Comparison of ENCODE assay signal across 13 mouse cellular contexts in genomic region chr5:76747851-76748250, GRCm38 (mm10).
DNase-seq lines count a peak whose midpoint lies in the region; ATAC-seq and TF ChIP-seq lines count a peak whose summit lies in the region.
"Had no signal": no experiment of that assay in that cellular context is flagged by ENCODE, and none has a peak within 500 bp of the region (broad histone marks: within the 10 kb centered on the region; RNA-seq: fewer than 3 reads in every experiment).

No protein-coding gene starts in this region.

- no peaks in the 10 kb centered on the region for H3K27me3 ChIP-seq in liver, embryonic 11.5 days (replicated peaks; ENCODE audit: control insufficient read depth, insufficient read depth, low read length)
- no peaks in the 10 kb centered on the region for H3K27me3 ChIP-seq in embryonic facial prominence, embryonic 10.5 days (replicated peaks; ENCODE audit: low read depth, poor library complexity, severe bottlenecking)
- no peaks in the 10 kb centered on the region for H3K27me3 ChIP-seq in hindbrain, embryonic 15.5 days
- H3K27me3 ChIP-seq in neural tube, embryonic 15.5 days (replicated peaks) = no peaks in the 10 kb centered on the region
- H3K27me3 ChIP-seq in thymus, adult 2 months (ENCODE audit: control insufficient read depth, insufficient read depth, low read length) = no peaks in the 10 kb centered on the region
- H3K27me3 ChIP-seq: CH12.LX; embryonic facial prominence, embryonic 13.5 days; lung, embryonic 15.5 days had no signal

- no peak overlapping the region for H3K4me2 ChIP-seq in liver, embryonic 11.5 days
- H3K4me2 ChIP-seq in hindbrain, embryonic 15.5 days = no peak overlapping the region
- peak overlapping the region; percentile 19; the same call in 1 of the 2 replicates for H3K4me2 ChIP-seq in neural tube, embryonic 15.5 days
- H3K4me2 ChIP-seq: embryonic facial prominence, embryonic 13.5 days; lung, embryonic 15.5 days had no signal

- WGBS in liver, embryonic 11.5 days = 57% methylated on average over 7 of the region's 7 CpGs
- WGBS in embryonic facial prominence, embryonic 10.5 days = 64% methylated on average over 7 of the region's 7 CpGs
- 42% methylated on average over 7 of the region's 7 CpGs for WGBS in hindbrain, embryonic 15.5 days
- WGBS in neural tube, embryonic 15.5 days = 42% methylated on average over 7 of the region's 7 CpGs
- 86% methylated on average over 7 of the region's 7 CpGs for WGBS in thymus, adult 2 months

- peaks cover 4% of the 10 kb centered on the region; the same call in 1 of the 2 replicates for H3K4me1 ChIP-seq in liver, embryonic 11.5 days (replicated peaks; ENCODE audit: control insufficient read depth, insufficient read depth, low read length)
- H3K4me1 ChIP-seq in embryonic facial prominence, embryonic 10.5 days = no peaks in the 10 kb centered on the region; the same call in 1 of the 2 replicates
- H3K4me1 ChIP-seq in hindbrain, embryonic 15.5 days (replicated peaks) = 0 out of 2 replicates have a peak, but pooled peaks cover 9% of the 10 kb centered on the region
- H3K4me1 ChIP-seq in neural tube, embryonic 15.5 days = peaks cover 20% of the 10 kb centered on the region; the same call in 1 of the 2 replicates
- H3K4me1 ChIP-seq in thymus, adult 2 months (replicated peaks; ENCODE audit: control insufficient read depth, insufficient read depth, low read length) = no peaks in the 10 kb centered on the region
- H3K4me1 ChIP-seq: lung, embryonic 15.5 days had no signal

- H3K4me3 ChIP-seq in liver, embryonic 11.5 days (ENCODE audit: low read depth, low read length) = no peak overlapping the region
- no peak overlapping the region for H3K4me3 ChIP-seq in embryonic facial prominence, embryonic 10.5 days
- H3K4me3 ChIP-seq in hindbrain, embryonic 15.5 days = no peak overlapping the region
- no peak overlapping the region for H3K4me3 ChIP-seq in neural tube, embryonic 15.5 days (replicated peaks)
- H3K4me3 ChIP-seq in thymus, adult 2 months (ENCODE audit: control insufficient read depth, insufficient read depth, low read length) = no peak overlapping the region
- H3K4me3 ChIP-seq: embryonic facial prominence, embryonic 13.5 days; lung, embryonic 15.5 days had no signal

- H3K36me3 ChIP-seq in liver, embryonic 11.5 days (ENCODE audit: control insufficient read depth, insufficient read depth, low read length) = no peaks in the 10 kb centered on the region
- H3K36me3 ChIP-seq in embryonic facial prominence, embryonic 10.5 days (replicated peaks) = peaks cover 16% of the 10 kb centered on the region
- no peaks in the 10 kb centered on the region for H3K36me3 ChIP-seq in hindbrain, embryonic 15.5 days
- no peaks in the 10 kb centered on the region for H3K36me3 ChIP-seq in neural tube, embryonic 15.5 days
- no peaks in the 10 kb centered on the region for H3K36me3 ChIP-seq in thymus, adult 2 months (ENCODE audit: control insufficient read depth, insufficient read depth, low read length)
- H3K36me3 ChIP-seq: embryonic facial prominence, embryonic 13.5 days; lung, embryonic 15.5 days had no signal

- no peak for TF ChIP-seq CTCF in thymus, adult 2 months (IDR thresholded peaks at IDR 0.05; ENCODE audit: borderline replicate concordance, control insufficient read depth, extremely low read depth, insufficient read depth, low read length, poor library complexity)

- H3K9ac ChIP-seq in liver, embryonic 11.5 days (ENCODE audit: low read depth, low read length) = no peak overlapping the region
- H3K9ac ChIP-seq in hindbrain, embryonic 15.5 days = no peak overlapping the region
- no peak overlapping the region for H3K9ac ChIP-seq in neural tube, embryonic 15.5 days (replicated peaks)
- H3K9ac ChIP-seq: embryonic facial prominence, embryonic 13.5 days; lung, embryonic 15.5 days had no signal

- no peak overlapping the region for H3K27ac ChIP-seq in liver, embryonic 11.5 days (ENCODE audit: low read depth, low read length)
- no peak overlapping the region for H3K27ac ChIP-seq in embryonic facial prominence, embryonic 10.5 days (replicated peaks)
- H3K27ac ChIP-seq in hindbrain, embryonic 15.5 days (replicated peaks) = no peak overlapping the region
- H3K27ac ChIP-seq in neural tube, embryonic 15.5 days (replicated peaks) = no peak overlapping the region
- no peak overlapping the region for H3K27ac ChIP-seq in thymus, adult 2 months (ENCODE audit: control insufficient read depth, insufficient read depth, low read length)
- H3K27ac ChIP-seq: embryonic facial prominence, embryonic 13.5 days; lung, embryonic 15.5 days had no signal

- no peaks in the 10 kb centered on the region for H3K9me3 ChIP-seq in liver, embryonic 11.5 days (ENCODE audit: control insufficient read depth, low read length)
- H3K9me3 ChIP-seq in embryonic facial prominence, embryonic 10.5 days = no peaks in the 10 kb centered on the region
- no peaks in the 10 kb centered on the region for H3K9me3 ChIP-seq in hindbrain, embryonic 15.5 days
- H3K9me3 ChIP-seq in neural tube, embryonic 15.5 days (replicated peaks) = no peaks in the 10 kb centered on the region
- H3K9me3 ChIP-seq: embryonic facial prominence, embryonic 13.5 days; lung, embryonic 15.5 days had no signal

- TF ChIP-seq POLR2A in thymus, adult 2 months (IDR thresholded peaks at IDR 0.05; ENCODE audit: control insufficient read depth, extremely low read depth, insufficient read depth, low read length, poor library complexity) = no peak

- peak; percentile 47 for ATAC-seq in liver, embryonic 11.5 days (replicated peaks; ENCODE audit: low FRiP score)
- ATAC-seq in hindbrain, embryonic 15.5 days (ENCODE audit: low FRiP score, low read depth) = peak; percentile 83
- ATAC-seq in neural tube, embryonic 15.5 days (ENCODE audit: low FRiP score) = peak; percentile 75
- ATAC-seq: activated CD4-positive, CD25-positive, alpha-beta regulatory T cell, adult 4 months had no signal

- no peak for DNase-seq in liver, embryonic 11.5 days (ENCODE audit: low spot score)
- DNase-seq in liver = no peak
- peak; percentile 12 for DNase-seq in embryonic facial prominence, embryonic 10.5 days (ENCODE audit: low spot score)
- no peak for DNase-seq in spleen, postnatal 36 days (ENCODE audit: low spot score in 2 of 2)
- no peak for DNase-seq in thymus, adult 2 months
- DNase-seq in urinary bladder, postnatal 14 days (ENCODE audit: low spot score) = no peak
- DNase-seq: kidney, adult 8-10 months had no signal
